Mouse (Mus musculus): ENCODE data around the gene Ttc7b.

DNA sequence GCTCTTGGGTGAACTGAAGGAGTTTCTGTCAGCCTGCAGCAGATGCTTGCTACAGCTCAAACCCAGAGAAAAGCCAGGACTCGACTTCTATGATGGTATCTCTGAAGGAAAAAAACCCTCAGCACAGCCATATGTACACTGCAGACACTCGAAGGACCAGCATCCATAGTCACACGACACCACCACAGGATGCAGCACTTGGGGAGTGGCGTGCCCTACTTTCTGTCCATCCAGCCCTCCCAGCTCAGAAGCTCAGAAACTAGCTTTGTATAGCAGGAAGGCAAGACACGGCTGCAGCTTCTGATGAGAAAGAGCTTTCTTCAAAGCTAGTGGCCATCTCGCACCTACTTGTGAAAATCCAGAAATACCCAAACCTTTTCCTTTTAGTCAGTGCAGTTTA, 104.8 kb downstream of the Ttc7b start:
- TF ChIP-seq POLR2A (IDR thresholded peaks at IDR 0.05; ENCODE audit: insufficient read length, low read depth) (no peak), TCF3 (IDR thresholded peaks at IDR 0.05; ENCODE audit: insufficient read length, low read depth) (no peak), E2F4 (IDR thresholded peaks at IDR 0.05; ENCODE audit: insufficient read depth) (no peak)
